Mouse (Mus musculus): ENCODE data around the gene Minpp1. TPM values are rescaled to one million over a fixed set of nuclear protein-coding genes. Genes with fewer than 3 reads are reported as not detected.
A peak's percentile ranks its signal among the peaks of the same experiment; 100 is the strongest.

The Minpp1 gene
- total and polyA plus RNA-seq, 2 experiments from 2014 or later, result 70.2 to 92.6 TPM

GRCm38 (mm10) chr19:32501414-32501813 lies 15.8 kb downstream of the Minpp1 start:
- peak; percentile 41; the same call in 1 of the 2 replicates for ATAC-seq (ENCODE audit: low FRiP score)
- no peak overlapping the region for H3K27ac ChIP-seq (ENCODE audit: low read depth, low read length)
- H3K4me2 ChIP-seq (ENCODE audit: low read depth, low read length, poor library complexity, severe bottlenecking), result no peak overlapping the region
- H3K27me3 ChIP-seq (ENCODE audit: insufficient read depth, low read length), result no peaks in the 10 kb centered on the region
- no peaks in the 10 kb centered on the region for H3K9me3 ChIP-seq (ENCODE audit: low read length)
- 82% methylated on average over 6 of the region's 6 CpGs for WGBS
- H3K4me1 ChIP-seq (ENCODE audit: insufficient read depth, low read length), result no peaks in the 10 kb centered on the region
- peaks cover 11% of the 10 kb centered on the region; the same call in 1 of the 2 replicates for H3K36me3 ChIP-seq (ENCODE audit: insufficient read depth, low read length)
- peak; percentile 50 for DNase-seq (ENCODE audit: low spot score)
- peak; percentile 80 for TF ChIP-seq CTCF (IDR thresholded peaks at IDR 0.05)
- H3K9ac ChIP-seq (replicated peaks; ENCODE audit: low read length, poor library complexity, severe bottlenecking), result no peak overlapping the region
- H3K4me3 ChIP-seq (ENCODE audit: low read depth, low read length), result no peak overlapping the region

GRCm38 (mm10) chr19:32506081-32506480 lies 20.5 kb downstream of the Minpp1 start:
- no peak for DNase-seq (ENCODE audit: low spot score)
- Histone ChIP-seq H3K27me3 (ENCODE audit: insufficient read depth, low read length) (no peaks in the 10 kb centered on the region), H3K4me2 (ENCODE audit: low read depth, low read length, poor library complexity, severe bottlenecking) (no peak overlapping the region), H3K4me3 (ENCODE audit: low read depth, low read length) (no peak overlapping the region), H3K9ac (replicated peaks; ENCODE audit: low read length, poor library complexity, severe bottlenecking) (no peak overlapping the region), H3K36me3 (ENCODE audit: insufficient read depth, low read length) (peaks cover 14% of the 10 kb centered on the region), H3K27ac (ENCODE audit: low read depth, low read length) (no peak overlapping the region), H3K4me1 (ENCODE audit: insufficient read depth, low read length) (no peaks in the 10 kb centered on the region), H3K9me3 (ENCODE audit: low read length) (no peaks in the 10 kb centered on the region)
- no peak for TF ChIP-seq CTCF (IDR thresholded peaks at IDR 0.05)
- WGBS, result 85% methylated on average over 8 of the region's 8 CpGs
- ATAC-seq (ENCODE audit: low FRiP score), result no peak

GRCm38 (mm10) chr19:32506514-32506913 lies 20.9 kb downstream of the Minpp1 start:
- TF ChIP-seq CTCF (IDR thresholded peaks at IDR 0.05), result no peak
- DNase-seq (ENCODE audit: low spot score), result no peak
- H3K9me3 ChIP-seq (ENCODE audit: low read length), result no peaks in the 10 kb centered on the region
- WGBS, result 94% methylated on average over 5 of the region's 5 CpGs
- peaks cover 14% of the 10 kb centered on the region for H3K36me3 ChIP-seq (ENCODE audit: insufficient read depth, low read length)
- H3K27ac ChIP-seq (ENCODE audit: low read depth, low read length), result no peak overlapping the region
- no peak overlapping the region for H3K4me2 ChIP-seq (ENCODE audit: low read depth, low read length, poor library complexity, severe bottlenecking)
- ATAC-seq (ENCODE audit: low FRiP score), result no peak
- H3K9ac ChIP-seq (replicated peaks; ENCODE audit: low read length, poor library complexity, severe bottlenecking), result no peak overlapping the region
- H3K4me3 ChIP-seq (ENCODE audit: low read depth, low read length), result no peak overlapping the region
- no peaks in the 10 kb centered on the region for H3K4me1 ChIP-seq (ENCODE audit: insufficient read depth, low read length)
- H3K27me3 ChIP-seq (ENCODE audit: insufficient read depth, low read length), result no peaks in the 10 kb centered on the region

- no peaks in the 10 kb centered on the region for H3K27me3 ChIP-seq (ENCODE audit: insufficient read depth, low read length)
- H3K36me3 ChIP-seq (ENCODE audit: insufficient read depth, low read length), result peaks cover 14% of the 10 kb centered on the region
- no peak for TF ChIP-seq CTCF (IDR thresholded peaks at IDR 0.05)
- H3K9me3 ChIP-seq (ENCODE audit: low read length), result 0 out of 2 replicates have a peak, but pooled peaks cover 2% of the 10 kb centered on the region
- no peak for ATAC-seq (ENCODE audit: low FRiP score)
- no peak overlapping the region for H3K4me3 ChIP-seq (ENCODE audit: low read depth, low read length)
- DNase-seq (ENCODE audit: low spot score), result no peak
- H3K4me2 ChIP-seq (ENCODE audit: low read depth, low read length, poor library complexity, severe bottlenecking), result no peak overlapping the region
- H3K27ac ChIP-seq (ENCODE audit: low read depth, low read length), result no peak overlapping the region
- no peak overlapping the region for H3K9ac ChIP-seq (replicated peaks; ENCODE audit: low read length, poor library complexity, severe bottlenecking)
- 92% methylated on average over 6 of the region's 6 CpGs for WGBS
- no peaks in the 10 kb centered on the region for H3K4me1 ChIP-seq (ENCODE audit: insufficient read depth, low read length)
Measured at GRCm38 (mm10) chr19:32507100-32507499, 21.5 kb downstream of the Minpp1 start.

GRCm38 (mm10) chr19:32507526-32507925 lies 22.0 kb downstream of the Minpp1 start:
- 0 out of 2 replicates have a peak, but pooled peaks cover 2% of the 10 kb centered on the region for H3K9me3 ChIP-seq (ENCODE audit: low read length)
- DNase-seq (ENCODE audit: low spot score) (no peak), ATAC-seq (ENCODE audit: low FRiP score) (no peak)
- H3K36me3 ChIP-seq (ENCODE audit: insufficient read depth, low read length), result peaks cover 14% of the 10 kb centered on the region
- no peak overlapping the region for H3K27ac ChIP-seq (ENCODE audit: low read depth, low read length)
- no peak for TF ChIP-seq CTCF (IDR thresholded peaks at IDR 0.05)
- no peak overlapping the region for H3K9ac ChIP-seq (replicated peaks; ENCODE audit: low read length, poor library complexity, severe bottlenecking)
- no peaks in the 10 kb centered on the region for H3K27me3 ChIP-seq (ENCODE audit: insufficient read depth, low read length)
- H3K4me3 ChIP-seq (ENCODE audit: low read depth, low read length), result no peak overlapping the region
- no peak overlapping the region for H3K4me2 ChIP-seq (ENCODE audit: low read depth, low read length, poor library complexity, severe bottlenecking)
- no peaks in the 10 kb centered on the region for H3K4me1 ChIP-seq (ENCODE audit: insufficient read depth, low read length)
- 91% methylated on average over 9 of the region's 9 CpGs for WGBS

GRCm38 (mm10) chr19:32510267-32510666 lies 24.7 kb downstream of the Minpp1 start:
- TF ChIP-seq CTCF (IDR thresholded peaks at IDR 0.05), result no peak

More at GRCm38 (mm10) chr19:32510267-32510666, 24.7 kb downstream of the Minpp1 start:
- WGBS, result 91% methylated on average over 3 of the region's 3 CpGs
- Histone ChIP-seq H3K27ac (ENCODE audit: low read depth, low read length) (no peak overlapping the region), H3K4me3 (ENCODE audit: low read depth, low read length) (no peak overlapping the region), H3K36me3 (ENCODE audit: insufficient read depth, low read length) (peaks cover 22% of the 10 kb centered on the region), H3K9me3 (ENCODE audit: low read length) (0 out of 2 replicates have a peak, but pooled peaks cover 2% of the 10 kb centered on the region), H3K27me3 (ENCODE audit: insufficient read depth, low read length) (no peaks in the 10 kb centered on the region), H3K9ac (replicated peaks; ENCODE audit: low read length, poor library complexity, severe bottlenecking) (no peak overlapping the region), H3K4me2 (ENCODE audit: low read depth, low read length, poor library complexity, severe bottlenecking) (no peak overlapping the region), H3K4me1 (ENCODE audit: insufficient read depth, low read length) (no peaks in the 10 kb centered on the region)
- ATAC-seq (ENCODE audit: low FRiP score) (0 out of 2 replicates have a peak, but pooled peaks have one; percentile 23), DNase-seq (ENCODE audit: low spot score) (no peak)
